8 mouse cellular contexts compared by ENCODE assay signal in genomic region chr10:94035658-94036374, GRCm38 (mm10). TPM values are rescaled to one million over a fixed set of nuclear protein-coding genes. Genes with fewer than 3 reads are reported as not detected.
A peak's percentile ranks its signal among the peaks of the same experiment; 100 is the strongest.
DNase-seq lines count a peak whose midpoint lies in the region; ATAC-seq and TF ChIP-seq lines count a peak whose summit lies in the region.

Vezt (minus strand) TSS chr10:94035817.
Fgd6 (plus strand) TSS chr10:94036001.

- H3K4me1 ChIP-seq in embryonic facial prominence, embryonic 13.5 days: peaks cover 19% of the 10 kb centered on the region
- no peaks in the 10 kb centered on the region; the same call in 1 of the 2 replicates for H3K4me1 ChIP-seq in kidney, adult 2 months (ENCODE audit: control insufficient read depth, insufficient read depth, low read length)
- H3K4me1 ChIP-seq in limb, embryonic 12.5 days (replicated peaks): peaks cover 20% of the 10 kb centered on the region
- peaks cover 34% of the 10 kb centered on the region for H3K4me1 ChIP-seq in midbrain, embryonic 15.5 days
- H3K4me1 ChIP-seq in spleen, adult 2 months (ENCODE audit: control insufficient read depth, insufficient read depth, insufficient read length): peaks cover 2% of the 10 kb centered on the region; the same call in 1 of the 2 replicates

- TF ChIP-seq POLR2A in kidney, adult 2 months (IDR thresholded peaks at IDR 0.05; ENCODE audit: low read depth, low read length): no peak
- TF ChIP-seq POLR2A in spleen, adult 2 months (IDR thresholded peaks at IDR 0.05; ENCODE audit: low read depth, low read length): peak; percentile 37; the same call in 1 of the 2 replicates

- peak; percentile 98 for DNase-seq in 3134 (ENCODE audit: extremely low read depth, insufficient read length, low spot score)
- peak; percentile 98 to 99 for DNase-seq in adrenal gland, postnatal 36 days
- DNase-seq in heart, adult 18-20 months: peak; percentile 99 to 100
- peak; percentile 99 for DNase-seq in kidney, adult 2 months
- DNase-seq in spleen, adult 2 months (ENCODE audit: low read depth in 1 of 2, low spot score in 2 of 2): peak; percentile 99

- H3K27me3 ChIP-seq in embryonic facial prominence, embryonic 13.5 days: no peaks in the 10 kb centered on the region
- H3K27me3 ChIP-seq in kidney, adult 2 months (replicated peaks; ENCODE audit: control insufficient read depth, insufficient read depth, low read length): no peaks in the 10 kb centered on the region
- no peaks in the 10 kb centered on the region for H3K27me3 ChIP-seq in limb, embryonic 12.5 days
- H3K27me3 ChIP-seq in midbrain, embryonic 15.5 days (replicated peaks): no peaks in the 10 kb centered on the region
- H3K27me3 ChIP-seq in spleen, adult 2 months (ENCODE audit: control insufficient read depth, insufficient read depth, low read length): no peaks in the 10 kb centered on the region

- peak within 1 kb of the TSS; percentile 76 for H3K4me2 ChIP-seq in embryonic facial prominence, embryonic 13.5 days
- peak within 1 kb of the TSS; percentile 74 for H3K4me2 ChIP-seq in limb, embryonic 12.5 days
- peak within 1 kb of the TSS; percentile 87 for H3K4me2 ChIP-seq in midbrain, embryonic 15.5 days

- H3K9ac ChIP-seq in embryonic facial prominence, embryonic 13.5 days: peak within 1 kb of the TSS; percentile 88
- peak within 1 kb of the TSS; percentile 84 for H3K9ac ChIP-seq in limb, embryonic 12.5 days (replicated peaks)
- peak within 1 kb of the TSS; percentile 96 for H3K9ac ChIP-seq in midbrain, embryonic 15.5 days

- WGBS in embryonic facial prominence, embryonic 13.5 days: under 1% methylated on average over 74 of the region's 77 CpGs
- WGBS in kidney, adult 2 months: under 1% methylated on average over 77 of the region's 77 CpGs
- WGBS in limb, embryonic 12.5 days: 0% methylated on average over 77 of the region's 77 CpGs
- under 1% methylated on average over 73 of the region's 77 CpGs for WGBS in midbrain, embryonic 15.5 days
- WGBS in spleen, adult 2 months: under 1% methylated on average over 75 of the region's 77 CpGs

- peak; percentile 99 for ATAC-seq in embryonic facial prominence, embryonic 13.5 days (ENCODE audit: insufficient number of reproducible peaks, insufficient read depth, low FRiP score, low TSS enrichment, low read depth)
- ATAC-seq in limb, embryonic 12.5 days (ENCODE audit: insufficient number of reproducible peaks, insufficient read depth, low FRiP score, low TSS enrichment, low read depth): peak; percentile 98
- ATAC-seq in midbrain, embryonic 15.5 days (replicated peaks): peak; percentile 99

- peak within 1 kb of the TSS; percentile 90 for H3K4me3 ChIP-seq in embryonic facial prominence, embryonic 13.5 days
- H3K4me3 ChIP-seq in kidney, adult 2 months (ENCODE audit: insufficient read depth, low read depth, low read length): peak within 1 kb of the TSS; percentile 94
- peak within 1 kb of the TSS; percentile 69 for H3K4me3 ChIP-seq in limb, embryonic 12.5 days (replicated peaks)
- H3K4me3 ChIP-seq in midbrain, embryonic 15.5 days: peak within 1 kb of the TSS; percentile 87
- peak within 1 kb of the TSS; percentile 93 for H3K4me3 ChIP-seq in spleen, adult 2 months (ENCODE audit: extremely low read depth, insufficient read depth, insufficient read length)

- TF ChIP-seq CTCF in kidney, adult 2 months (conservative IDR thresholded peaks at IDR 0.05; ENCODE audit: insufficient read depth, insufficient read length, low read depth, low read length): peak; percentile 68
- peak; percentile 49; the same call in 1 of the 2 replicates for TF ChIP-seq CTCF in spleen, adult 2 months (IDR thresholded peaks at IDR 0.05; ENCODE audit: extremely low read depth, insufficient read depth, insufficient read length, insufficient replicate concordance)

- H3K27ac ChIP-seq in embryonic facial prominence, embryonic 13.5 days: peak within 1 kb of the TSS; percentile 69
- H3K27ac ChIP-seq in kidney, adult 2 months (ENCODE audit: insufficient read depth, low read depth, low read length): peak within 1 kb of the TSS; percentile 59; the same call in 1 of the 2 replicates
- H3K27ac ChIP-seq in limb, embryonic 12.5 days: peak within 1 kb of the TSS; percentile 73
- H3K27ac ChIP-seq in midbrain, embryonic 15.5 days: peak within 1 kb of the TSS; percentile 87
- peak within 1 kb of the TSS; percentile 70 for H3K27ac ChIP-seq in spleen, adult 2 months (ENCODE audit: insufficient read depth, low read length)

- H3K9me3 ChIP-seq in embryonic facial prominence, embryonic 13.5 days: no peaks in the 10 kb centered on the region
- H3K9me3 ChIP-seq in limb, embryonic 12.5 days: no peaks in the 10 kb centered on the region
- no peaks in the 10 kb centered on the region for H3K9me3 ChIP-seq in midbrain, embryonic 15.5 days

- H3K36me3 ChIP-seq in embryonic facial prominence, embryonic 13.5 days: 0 out of 2 replicates have a peak, but pooled peaks cover 1% of the 10 kb centered on the region
- no peaks in the 10 kb centered on the region for H3K36me3 ChIP-seq in kidney, adult 2 months (ENCODE audit: control insufficient read depth, insufficient read depth, low read length)
- no peaks in the 10 kb centered on the region for H3K36me3 ChIP-seq in limb, embryonic 12.5 days
- H3K36me3 ChIP-seq in midbrain, embryonic 15.5 days (replicated peaks): no peaks in the 10 kb centered on the region
- no peaks in the 10 kb centered on the region for H3K36me3 ChIP-seq in spleen, adult 2 months (ENCODE audit: control insufficient read depth, insufficient read depth, low read length)

RNA-seq across cellular contexts. Expression of gene Vezt, which starts in this region (rescaled TPM):
- 10 to 100 TPM; 18.0 to 22.8 TPM for total RNA-seq in adrenal gland, postnatal 36 days (2021)
- 28.6 and 29.8 TPM in 2 replicates for polyA plus RNA-seq in embryonic facial prominence, embryonic 13.5 days (2015; fragmentation: Nextera tagmentation; extraction: Ambion mirVana)
- total RNA-seq in heart, adult 18-20 months (2021): 10 to 100 TPM; 36.9 to 37.7 TPM
- polyA plus RNA-seq in kidney, adult 2 months (2012; rRNA removed): 11.2 and 12.2 TPM in 2 replicates
- 30.0 and 33.2 TPM in 2 replicates for polyA plus RNA-seq in limb, embryonic 12.5 days (2016; fragmentation: Nextera tagmentation; extraction: Ambion mirVana)
- 59.0 and 62.5 TPM in 2 replicates for polyA plus RNA-seq in midbrain, embryonic 15.5 days (2015; fragmentation: Nextera tagmentation; extraction: Ambion mirVana)
- 4.2 and 4.8 TPM in 2 replicates for polyA plus RNA-seq in spleen, adult 2 months (2012; rRNA removed)

RNA-seq across cellular contexts. Expression of gene Fgd6, which starts in this region (rescaled TPM):
- 1 to 10 TPM; 5.1 to 5.8 TPM for total RNA-seq in adrenal gland, postnatal 36 days (2021)
- polyA plus RNA-seq in embryonic facial prominence, embryonic 13.5 days (2015; fragmentation: Nextera tagmentation; extraction: Ambion mirVana): 3.2 and 3.3 TPM in 2 replicates
- 1 to 10 TPM; 5.1 to 5.6 TPM for total RNA-seq in heart, adult 18-20 months (2021)
- 2.3 TPM in 2 replicates for polyA plus RNA-seq in kidney, adult 2 months (2012; rRNA removed)
- 4.6 TPM in 2 replicates for polyA plus RNA-seq in limb, embryonic 12.5 days (2016; fragmentation: Nextera tagmentation; extraction: Ambion mirVana)
- polyA plus RNA-seq in midbrain, embryonic 15.5 days (2015; fragmentation: Nextera tagmentation; extraction: Ambion mirVana): 2.3 and 2.5 TPM in 2 replicates
- polyA plus RNA-seq in spleen, adult 2 months (2012; rRNA removed): 2.1 and 2.8 TPM in 2 replicates

Comparison
In these comparisons a context has a peak if more than half of its experiments do, and no peak if none do; other contexts are left out.
1. Peak in every context shown above with its lines: DNase-seq, ATAC-seq, H3K4me3 ChIP-seq and H3K27ac ChIP-seq.